Mouse (Mus musculus): ENCODE measurements at regions not wholly inside any gene's neighbourhood (a gene's known extent, or its start where the extent isn't known, plus 50 kb on each side); places are given as distances from the start of the nearest gene placed in this dataset.

DNA sequence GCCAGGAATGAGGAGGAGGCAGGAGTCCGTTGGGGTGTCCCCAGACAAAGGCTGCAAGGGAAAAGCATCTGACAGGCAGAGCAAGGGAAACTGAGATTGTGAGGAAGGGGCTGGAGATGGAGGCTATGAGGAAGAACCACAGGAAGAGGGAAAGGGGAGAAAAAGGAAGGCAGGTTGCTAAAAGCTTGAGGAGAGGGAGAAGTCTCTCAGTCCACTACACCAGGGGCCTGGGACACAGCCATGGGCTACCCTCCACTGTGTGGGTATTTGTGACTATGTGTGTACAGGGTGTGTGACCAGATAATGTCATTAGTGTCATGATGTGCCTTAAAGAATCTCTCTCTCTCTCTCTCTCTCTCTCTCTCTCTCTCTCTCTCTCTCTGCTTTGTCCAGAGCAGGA lies 77.9 kb downstream of the Hif1an start:
- DNase-seq (ENCODE audit: low read depth in 3 of 3, low spot score in 3 of 3) (no peak), ATAC-seq (ENCODE audit: insufficient read depth) (no peak)
- Histone ChIP-seq H3K27me3 (ENCODE audit: control insufficient read depth, insufficient read depth, low read length) (peaks cover 14% of the 10 kb centered on the region), H3K4me3 (ENCODE audit: insufficient read depth in 1 of 2, low read depth in 2 of 2, low read length in 2 of 2) (no peak overlapping the region), H3K4me2 (ENCODE audit: low read depth) (no peak overlapping the region), H3K4me1 (replicated peaks; ENCODE audit: control insufficient read depth in 2 of 2, insufficient read depth in 2 of 2, low read length in 1 of 2) (no peaks in the 10 kb centered on the region), H3K9ac (replicated peaks) (no peak overlapping the region), H3K9me3 (ENCODE audit: control insufficient read depth, low read length) (no peaks in the 10 kb centered on the region), H3K27ac (no peak overlapping the region), H3K36me3 (replicated peaks; ENCODE audit: control insufficient read depth, insufficient read depth, low read depth) (no peaks in the 10 kb centered on the region)
- TF ChIP-seq EP300 (IDR thresholded peaks at IDR 0.05; ENCODE audit: low read depth) (no peak), CTCF (IDR thresholded peaks at IDR 0.05; ENCODE audit: low read depth) (no peak)
- 0% methylated on average over 1 of the region's 1 CpGs for WGBS (ENCODE audit: insufficient replicate concordance)

- Histone ChIP-seq H3K4me2 (ENCODE audit: low read depth) (no peak overlapping the region), H3K9me3 (ENCODE audit: control insufficient read depth, low read length) (no peaks in the 10 kb centered on the region), H3K4me3 (ENCODE audit: insufficient read depth in 1 of 2, low read depth in 2 of 2, low read length in 2 of 2) (no peak overlapping the region), H3K36me3 (replicated peaks; ENCODE audit: control insufficient read depth, insufficient read depth, low read depth) (no peaks in the 10 kb centered on the region), H3K4me1 (replicated peaks; ENCODE audit: control insufficient read depth in 2 of 2, insufficient read depth in 2 of 2, low read length in 1 of 2) (no peaks in the 10 kb centered on the region), H3K9ac (replicated peaks) (no peak overlapping the region), H3K27me3 (ENCODE audit: control insufficient read depth, insufficient read depth, low read length) (peaks cover 14% of the 10 kb centered on the region), H3K27ac (no peak overlapping the region)
- 34% methylated on average over 4 of the region's 4 CpGs for whole genome bisulfite sequencing (ENCODE audit: insufficient replicate concordance)
- ATAC-seq (ENCODE audit: insufficient read depth): no peak
- TF ChIP-seq CTCF (IDR thresholded peaks at IDR 0.05; ENCODE audit: low read depth) (no peak), EP300 (IDR thresholded peaks at IDR 0.05; ENCODE audit: low read depth) (no peak)
- no peak for DNase-seq (ENCODE audit: low read depth in 3 of 3, low spot score in 3 of 3)
Measured at GRCm38 (mm10) chr19:44642294-44642693, 79.6 kb downstream of the Hif1an start.

DNA sequence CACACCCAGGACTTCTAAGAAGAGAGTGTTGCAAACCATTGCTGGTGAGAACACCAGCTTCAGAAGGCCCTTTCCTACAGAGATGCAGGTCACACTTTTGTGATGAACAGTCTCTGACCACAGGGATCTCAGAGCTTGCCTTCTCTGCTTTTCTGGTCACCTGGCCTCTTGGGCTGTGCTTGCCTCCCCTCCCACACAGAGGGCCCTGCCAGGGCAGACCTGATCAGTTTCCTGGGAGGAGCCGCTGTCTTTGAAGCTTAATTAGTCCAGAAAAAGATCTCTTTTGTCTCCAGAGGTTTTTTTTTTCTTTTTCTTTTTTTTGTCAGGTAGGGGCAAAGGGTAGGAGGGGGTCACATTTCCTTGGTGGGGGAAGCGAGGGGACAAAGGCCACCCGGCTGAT lies 81.7 kb downstream of the Hif1an start:
- no peaks in the 10 kb centered on the region for H3K4me1 ChIP-seq (replicated peaks; ENCODE audit: control insufficient read depth in 2 of 2, insufficient read depth in 2 of 2, low read length in 1 of 2)
- no peak overlapping the region for H3K4me2 ChIP-seq (ENCODE audit: low read depth)
- no peak for DNase-seq (ENCODE audit: low read depth in 3 of 3, low spot score in 3 of 3)
- no peak overlapping the region for H3K4me3 ChIP-seq (ENCODE audit: insufficient read depth in 1 of 2, low read depth in 2 of 2, low read length in 2 of 2)
- peaks cover 10% of the 10 kb centered on the region for H3K27me3 ChIP-seq (ENCODE audit: control insufficient read depth, insufficient read depth, low read length)
- no peaks in the 10 kb centered on the region for H3K9me3 ChIP-seq (ENCODE audit: control insufficient read depth, low read length)
- H3K27ac ChIP-seq: no peak overlapping the region
- ATAC-seq (ENCODE audit: insufficient read depth): no peak
- WGBS (ENCODE audit: insufficient replicate concordance): 33% methylated on average over 3 of the region's 3 CpGs
- TF ChIP-seq EP300 (IDR thresholded peaks at IDR 0.05; ENCODE audit: low read depth) (no peak), CTCF (IDR thresholded peaks at IDR 0.05; ENCODE audit: low read depth) (no peak)
- H3K36me3 ChIP-seq (replicated peaks; ENCODE audit: control insufficient read depth, insufficient read depth, low read depth): no peaks in the 10 kb centered on the region
- H3K9ac ChIP-seq (replicated peaks): no peak overlapping the region

GRCm38 (mm10) chr19:44644929-44645328 lies 82.3 kb downstream of the Hif1an start:
- WGBS (ENCODE audit: insufficient replicate concordance): 24% methylated on average over 4 of the region's 4 CpGs
- H3K4me2 ChIP-seq (ENCODE audit: low read depth): no peak overlapping the region
- H3K27ac ChIP-seq: no peak overlapping the region
- no peak overlapping the region for H3K4me3 ChIP-seq (ENCODE audit: insufficient read depth in 1 of 2, low read depth in 2 of 2, low read length in 2 of 2)
- H3K9ac ChIP-seq (replicated peaks): no peak overlapping the region
- peaks cover 12% of the 10 kb centered on the region for H3K27me3 ChIP-seq (ENCODE audit: control insufficient read depth, insufficient read depth, low read length)
- ATAC-seq (ENCODE audit: insufficient read depth) (no peak), DNase-seq (ENCODE audit: low read depth in 3 of 3, low spot score in 3 of 3) (no peak)
- H3K9me3 ChIP-seq (ENCODE audit: control insufficient read depth, low read length): no peaks in the 10 kb centered on the region
- TF ChIP-seq EP300 (IDR thresholded peaks at IDR 0.05; ENCODE audit: low read depth) (no peak), CTCF (IDR thresholded peaks at IDR 0.05; ENCODE audit: low read depth) (no peak)
- no peaks in the 10 kb centered on the region for H3K4me1 ChIP-seq (replicated peaks; ENCODE audit: control insufficient read depth in 2 of 2, insufficient read depth in 2 of 2, low read length in 1 of 2)
- H3K36me3 ChIP-seq (replicated peaks; ENCODE audit: control insufficient read depth, insufficient read depth, low read depth): no peaks in the 10 kb centered on the region

DNA sequence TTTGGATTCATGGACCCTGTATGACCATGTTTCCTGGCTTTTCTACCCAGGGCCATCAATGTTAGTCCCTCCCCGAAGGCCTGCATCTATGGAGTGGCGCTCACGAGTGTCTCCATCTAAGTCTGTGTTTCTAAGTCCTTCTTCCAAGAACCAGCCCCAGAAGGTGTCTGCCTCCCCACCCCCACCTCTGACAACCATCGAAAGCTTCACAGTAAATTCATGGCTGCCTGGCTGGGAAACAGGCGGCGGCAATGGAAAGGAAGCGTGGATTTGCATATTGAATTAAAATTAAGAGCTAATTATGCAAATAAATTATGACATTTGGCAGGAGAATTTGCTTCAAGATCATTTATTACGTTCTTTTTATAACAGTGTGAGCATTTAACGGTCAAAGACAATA lies 83.9 kb downstream of the Hif1an start:
- Histone ChIP-seq H3K4me2 (ENCODE audit: low read depth) (no peak overlapping the region), H3K4me3 (ENCODE audit: insufficient read depth in 1 of 2, low read depth in 2 of 2, low read length in 2 of 2) (no peak overlapping the region), H3K36me3 (replicated peaks; ENCODE audit: control insufficient read depth, insufficient read depth, low read depth) (no peaks in the 10 kb centered on the region), H3K4me1 (replicated peaks; ENCODE audit: control insufficient read depth in 2 of 2, insufficient read depth in 2 of 2, low read length in 1 of 2) (no peaks in the 10 kb centered on the region), H3K27ac (no peak overlapping the region), H3K9me3 (ENCODE audit: control insufficient read depth, low read length) (no peaks in the 10 kb centered on the region), H3K9ac (replicated peaks) (no peak overlapping the region), H3K27me3 (ENCODE audit: control insufficient read depth, insufficient read depth, low read length) (peaks cover 11% of the 10 kb centered on the region)
- ATAC-seq (ENCODE audit: insufficient read depth) (no peak), DNase-seq (ENCODE audit: low read depth in 3 of 3, low spot score in 3 of 3) (no peak)
- 59% methylated on average over 9 of the region's 9 CpGs for WGBS (ENCODE audit: insufficient replicate concordance)
- TF ChIP-seq EP300 (IDR thresholded peaks at IDR 0.05; ENCODE audit: low read depth) (no peak), CTCF (IDR thresholded peaks at IDR 0.05; ENCODE audit: low read depth) (no peak)

Measured in liver, embryonic 14.5 days (tissue).